Mouse (Mus musculus): Measurements from ENCODE around the gene Asns. TPM values are rescaled to one million over a fixed set of nuclear protein-coding genes. Genes with fewer than 3 reads are reported as not detected.
"Not testable (repeated sequence)": the region's sequence is repeated elsewhere in the genome, so short reads cannot be mapped to it uniquely, and the experiment has no call there.

Gene Asns
- polyA plus RNA-seq, 1 experiment from 2014 or later = 306 TPM

DNA sequence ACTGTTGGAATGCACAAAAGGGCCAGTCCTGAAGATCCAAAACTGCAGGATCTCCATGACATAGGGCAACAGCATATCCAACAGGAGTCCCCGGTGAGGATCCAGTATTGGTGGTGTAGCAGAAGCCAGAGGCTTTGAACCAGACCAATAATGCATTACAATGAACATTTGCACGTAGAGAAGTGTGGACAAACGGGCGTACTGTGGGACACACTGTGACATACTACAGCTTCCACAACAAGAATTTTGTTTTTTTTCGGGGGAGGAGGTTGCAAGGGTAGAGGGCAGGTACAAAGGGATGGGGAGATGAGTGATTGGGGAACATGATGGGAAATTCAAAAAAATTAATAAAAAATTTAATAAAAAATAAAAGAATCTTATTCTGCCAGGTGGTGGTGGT lies 23.3 kb downstream of the Asns start:
- no peak overlapping the region for H3K4me3 ChIP-seq (ENCODE audit: low read depth, low read length)
- ATAC-seq (ENCODE audit: low read depth) = no peak
- no peak overlapping the region for H3K4me2 ChIP-seq (ENCODE audit: low read depth, low read length)
- H3K9me3 ChIP-seq (replicated peaks; ENCODE audit: control insufficient read depth, low read length) = no peaks in the 10 kb centered on the region
- no peaks in the 10 kb centered on the region for H3K4me1 ChIP-seq (ENCODE audit: control insufficient read depth, low read depth, low read length)
- no peak overlapping the region for H3K27ac ChIP-seq (ENCODE audit: low read length)
- peaks cover 13% of the 10 kb centered on the region for H3K36me3 ChIP-seq (ENCODE audit: control insufficient read depth, insufficient read depth)
- H3K27me3 ChIP-seq (ENCODE audit: control insufficient read depth, insufficient read depth, low read depth, low read length) = no peaks in the 10 kb centered on the region
- H3K9ac ChIP-seq (ENCODE audit: low read depth, low read length) = no peak overlapping the region
- 73% methylated on average over 5 of the region's 5 CpGs for WGBS (ENCODE audit: insufficient replicate concordance)

DNA sequence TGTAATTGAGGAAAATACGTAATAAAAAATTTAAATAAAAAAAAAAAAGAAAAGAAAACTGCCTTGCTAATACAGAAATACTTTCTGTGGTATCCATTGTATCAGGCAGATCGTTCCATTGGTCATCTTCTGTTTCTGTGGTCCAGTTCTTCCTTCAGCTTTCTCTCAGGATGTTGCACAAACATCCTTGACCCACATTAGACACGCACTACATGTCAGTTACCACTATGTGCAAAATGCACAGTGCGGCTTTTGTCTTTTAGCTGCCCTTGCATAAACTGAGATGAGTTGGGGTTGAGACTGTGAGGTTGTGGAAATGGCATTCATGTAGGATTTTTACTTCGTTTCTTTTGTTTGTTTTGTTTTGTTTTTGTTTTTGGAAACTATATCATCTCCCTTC lies 24.7 kb downstream of the Asns start:
- Histone ChIP-seq H3K9me3 (replicated peaks; ENCODE audit: control insufficient read depth, low read length) (no peaks in the 10 kb centered on the region), H3K9ac (ENCODE audit: low read depth, low read length) (no peak overlapping the region), H3K27me3 (ENCODE audit: control insufficient read depth, insufficient read depth, low read depth, low read length) (no peaks in the 10 kb centered on the region), H3K4me2 (ENCODE audit: low read depth, low read length) (no peak overlapping the region), H3K27ac (ENCODE audit: low read length) (no peak overlapping the region), H3K36me3 (ENCODE audit: control insufficient read depth, insufficient read depth) (peaks cover 3% of the 10 kb centered on the region; the same call in 1 of the 2 replicates), H3K4me3 (ENCODE audit: low read depth, low read length) (no peak overlapping the region), H3K4me1 (ENCODE audit: control insufficient read depth, low read depth, low read length) (no peaks in the 10 kb centered on the region)
- 61% methylated on average over 5 of the region's 5 CpGs for WGBS (ENCODE audit: insufficient replicate concordance)
- no peak for ATAC-seq (ENCODE audit: low read depth)

DNA sequence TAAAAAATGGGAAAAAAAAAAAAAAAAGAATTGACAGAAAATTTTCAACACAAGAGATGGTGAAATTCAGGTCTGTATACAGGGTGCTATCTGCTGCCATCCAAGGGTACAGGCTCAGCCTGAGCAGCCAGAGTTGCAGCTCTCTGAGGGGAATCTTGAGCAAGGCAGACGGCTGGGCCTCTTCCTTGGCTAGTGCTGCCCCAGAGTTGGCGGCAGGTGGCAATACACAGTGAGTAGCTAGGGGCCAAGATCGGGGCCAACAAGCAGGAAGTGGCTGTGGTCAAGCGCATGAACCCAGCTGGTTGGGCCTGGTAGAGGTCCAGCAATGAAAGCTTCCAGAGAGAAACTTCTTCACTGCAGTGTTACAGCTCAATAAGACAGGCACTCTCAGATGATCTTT lies 27.2 kb downstream of the Asns start:
- H3K27me3 ChIP-seq (ENCODE audit: control insufficient read depth, insufficient read depth, low read depth, low read length); H3K4me3 ChIP-seq (ENCODE audit: low read depth, low read length); ATAC-seq (ENCODE audit: low read depth); H3K9ac ChIP-seq (ENCODE audit: low read depth, low read length); H3K4me2 ChIP-seq (ENCODE audit: low read depth, low read length); H3K9me3 ChIP-seq (replicated peaks; ENCODE audit: control insufficient read depth, low read length); H3K36me3 ChIP-seq (ENCODE audit: control insufficient read depth, insufficient read depth); H3K27ac ChIP-seq (ENCODE audit: low read length); H3K4me1 ChIP-seq (ENCODE audit: control insufficient read depth, low read depth, low read length): not testable (repeated sequence)
- 47% methylated on average over 3 of the region's 4 CpGs for WGBS (ENCODE audit: insufficient replicate concordance)

DNA sequence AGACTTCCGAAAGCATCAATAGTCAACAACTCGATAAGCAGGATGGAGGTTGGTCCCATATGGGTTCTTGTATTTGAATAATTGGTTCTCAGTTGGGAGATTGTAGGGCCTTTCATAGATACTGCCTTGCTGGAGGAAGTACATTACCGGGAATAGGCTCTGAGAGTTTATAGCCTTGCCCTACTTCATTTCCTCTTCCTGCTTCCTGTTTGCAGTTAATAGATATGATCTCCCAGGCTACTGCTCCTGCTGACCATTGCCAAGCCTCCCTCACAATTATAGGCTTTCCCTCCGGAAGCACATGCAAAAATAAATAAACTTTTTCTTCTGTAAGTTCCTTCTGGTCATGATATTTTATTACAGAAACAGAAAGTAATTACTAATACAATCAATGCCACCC lies 31.6 kb downstream of the Asns start:
- Histone ChIP-seq H3K9ac (ENCODE audit: low read depth, low read length) (no peak overlapping the region), H3K4me1 (ENCODE audit: control insufficient read depth, low read depth, low read length) (no peaks in the 10 kb centered on the region), H3K36me3 (ENCODE audit: control insufficient read depth, insufficient read depth) (no peaks in the 10 kb centered on the region), H3K27me3 (ENCODE audit: control insufficient read depth, insufficient read depth, low read depth, low read length) (no peaks in the 10 kb centered on the region), H3K4me3 (ENCODE audit: low read depth, low read length) (no peak overlapping the region), H3K27ac (ENCODE audit: low read length) (no peak overlapping the region), H3K9me3 (replicated peaks; ENCODE audit: control insufficient read depth, low read length) (no peaks in the 10 kb centered on the region), H3K4me2 (ENCODE audit: low read depth, low read length) (no peak overlapping the region)
- no peak for ATAC-seq (ENCODE audit: low read depth)
- 37% methylated on average over 4 of the region's 4 CpGs for WGBS (ENCODE audit: insufficient replicate concordance)

DNA sequence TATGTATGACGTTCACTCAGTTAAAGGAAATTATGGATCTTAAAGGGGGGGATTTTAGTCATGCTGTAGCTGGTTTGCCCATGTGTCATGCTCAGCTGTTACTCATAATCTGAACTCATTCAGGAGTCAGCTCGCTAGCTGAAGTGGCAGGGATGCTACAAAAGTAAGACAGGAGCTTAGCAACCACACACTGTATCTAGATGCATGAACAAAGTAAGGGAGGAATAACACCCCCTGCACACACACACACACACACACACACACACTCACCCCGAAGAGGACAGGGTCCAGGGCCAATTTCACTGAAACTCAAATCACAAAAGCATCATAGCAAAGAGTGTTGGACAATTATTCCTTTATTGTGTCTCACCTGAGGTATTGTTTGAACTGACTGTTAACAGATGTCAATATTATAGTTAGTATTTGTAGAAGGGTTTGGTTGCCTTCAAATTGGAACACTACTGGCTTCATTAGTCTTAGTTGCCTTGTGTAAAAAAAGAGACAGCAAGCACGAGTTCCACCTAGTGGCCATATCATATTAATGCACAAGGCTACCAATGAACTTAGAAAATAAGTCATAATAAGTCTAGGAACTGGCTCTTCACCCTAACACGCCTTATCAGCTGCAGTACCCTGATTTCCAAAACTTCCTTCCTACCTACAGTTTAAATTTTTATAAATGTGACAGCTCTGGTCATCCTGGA lies 32.5 kb downstream of the Asns start:
- H3K9ac ChIP-seq (ENCODE audit: low read depth, low read length) = no peak overlapping the region
- no peak overlapping the region for H3K4me2 ChIP-seq (ENCODE audit: low read depth, low read length)
- no peaks in the 10 kb centered on the region for H3K36me3 ChIP-seq (ENCODE audit: control insufficient read depth, insufficient read depth)
- no peaks in the 10 kb centered on the region for H3K27me3 ChIP-seq (ENCODE audit: control insufficient read depth, insufficient read depth, low read depth, low read length)
- H3K9me3 ChIP-seq (replicated peaks; ENCODE audit: control insufficient read depth, low read length) = no peaks in the 10 kb centered on the region
- no peak overlapping the region for H3K4me3 ChIP-seq (ENCODE audit: low read depth, low read length)
- no peak for ATAC-seq (ENCODE audit: low read depth)
- 47% methylated on average over 5 of the region's 5 CpGs for WGBS (ENCODE audit: insufficient replicate concordance)
- no peak overlapping the region for H3K27ac ChIP-seq (ENCODE audit: low read length)
- no peaks in the 10 kb centered on the region for H3K4me1 ChIP-seq (ENCODE audit: control insufficient read depth, low read depth, low read length)

DNA sequence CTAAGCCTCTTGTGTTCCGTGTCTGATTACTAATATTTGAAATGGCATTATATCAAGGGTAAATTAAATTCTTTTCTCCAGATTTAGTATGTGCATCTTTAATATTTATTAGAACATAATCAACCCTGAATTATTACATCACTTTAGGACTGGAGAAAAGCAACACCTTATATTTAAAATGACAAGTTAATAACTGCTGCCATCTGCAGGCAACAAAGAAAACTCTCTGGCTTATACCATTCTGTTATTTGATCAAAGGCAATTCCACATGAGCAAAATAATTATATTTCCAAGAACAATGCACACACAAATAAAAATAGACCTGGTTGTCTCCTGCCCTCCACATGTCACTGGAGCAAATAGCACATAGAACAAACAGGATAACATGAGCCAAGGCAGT lies 36.5 kb downstream of the Asns start:
- Histone ChIP-seq H3K4me2 (ENCODE audit: low read depth, low read length) (no peak overlapping the region), H3K4me3 (ENCODE audit: low read depth, low read length) (no peak overlapping the region), H3K4me1 (ENCODE audit: control insufficient read depth, low read depth, low read length) (no peaks in the 10 kb centered on the region), H3K27ac (ENCODE audit: low read length) (no peak overlapping the region), H3K9me3 (replicated peaks; ENCODE audit: control insufficient read depth, low read length) (no peaks in the 10 kb centered on the region), H3K36me3 (ENCODE audit: control insufficient read depth, insufficient read depth) (no peaks in the 10 kb centered on the region), H3K9ac (ENCODE audit: low read depth, low read length) (no peak overlapping the region), H3K27me3 (ENCODE audit: control insufficient read depth, insufficient read depth, low read depth, low read length) (no peaks in the 10 kb centered on the region)
- ATAC-seq (ENCODE audit: low read depth) = no peak
- 66% methylated on average over 1 of the region's 1 CpGs for whole genome bisulfite sequencing (ENCODE audit: insufficient replicate concordance)

DNA sequence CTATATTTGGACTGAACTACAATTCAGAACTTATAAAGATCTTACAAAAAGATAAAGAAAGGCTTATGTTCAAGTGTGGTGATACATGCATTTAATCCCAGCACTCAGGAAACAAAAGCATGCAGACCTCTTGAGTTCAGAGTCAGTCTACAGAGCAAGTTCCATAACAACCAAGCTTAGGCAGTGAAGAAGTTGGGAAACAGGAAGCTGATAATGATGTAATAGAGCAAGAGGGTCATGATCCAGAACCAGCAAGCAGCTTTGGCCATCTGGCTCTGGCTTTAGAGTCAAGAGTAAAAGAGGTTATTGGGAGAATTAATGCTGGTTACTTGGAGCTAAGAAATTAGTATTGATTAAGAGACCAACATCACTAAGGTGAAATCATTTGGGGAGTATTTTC lies 44.6 kb downstream of the Asns start:
- H3K9ac ChIP-seq (ENCODE audit: low read depth, low read length) = no peak overlapping the region
- no peaks in the 10 kb centered on the region for H3K4me1 ChIP-seq (ENCODE audit: control insufficient read depth, low read depth, low read length)
- no peak for ATAC-seq (ENCODE audit: low read depth)
- H3K4me2 ChIP-seq (ENCODE audit: low read depth, low read length) = no peak overlapping the region
- H3K4me3 ChIP-seq (ENCODE audit: low read depth, low read length) = no peak overlapping the region
- H3K27ac ChIP-seq (ENCODE audit: low read length) = no peak overlapping the region
- H3K27me3 ChIP-seq (ENCODE audit: control insufficient read depth, insufficient read depth, low read depth, low read length) = no peaks in the 10 kb centered on the region
- H3K9me3 ChIP-seq (replicated peaks; ENCODE audit: control insufficient read depth, low read length) = no peaks in the 10 kb centered on the region
- no peaks in the 10 kb centered on the region for H3K36me3 ChIP-seq (ENCODE audit: control insufficient read depth, insufficient read depth)

Other genes with a start within 250 kb of the Asns start
- gene Tac1, start 138.4 kb downstream of the Asns start, polyA plus RNA-seq (2015; fragmentation: Nextera tagmentation; extraction: Ambion mirVana) = 0.07 TPM in 1 of 2 replicates, not detected in the other
- 3.4 and 3.7 TPM in 2 replicates for gene C1galt1, start 151.6 kb upstream of the Asns start, polyA plus RNA-seq (2015; fragmentation: Nextera tagmentation; extraction: Ambion mirVana)